Mouse (Mus musculus) testis, adult 2 months (tissue): ENCODE results near the gene Gm28042.

Experiments used
- CTCF ChIP-seq: fragments of 200-500 bp; IDR thresholded peaks from 2 replicates; pipeline ENCODE4 v1.5.1; 2012; ENCODE audit warnings: low read depth, mild to moderate bottlenecking, inconsistent platforms, low read length, moderate library complexity; ENCODE audit not compliant: control insufficient read depth, insufficient read depth, insufficient replicate concordance
- POLR2A ChIP-seq: fragments of 200-500 bp; IDR thresholded peaks from 2 replicates; pipeline ENCODE4 v1.6.1; 2012; ENCODE audit warnings: low read depth, mild to moderate bottlenecking, inconsistent platforms, low read length, moderate library complexity; ENCODE audit not compliant: control insufficient read depth

DNA sequence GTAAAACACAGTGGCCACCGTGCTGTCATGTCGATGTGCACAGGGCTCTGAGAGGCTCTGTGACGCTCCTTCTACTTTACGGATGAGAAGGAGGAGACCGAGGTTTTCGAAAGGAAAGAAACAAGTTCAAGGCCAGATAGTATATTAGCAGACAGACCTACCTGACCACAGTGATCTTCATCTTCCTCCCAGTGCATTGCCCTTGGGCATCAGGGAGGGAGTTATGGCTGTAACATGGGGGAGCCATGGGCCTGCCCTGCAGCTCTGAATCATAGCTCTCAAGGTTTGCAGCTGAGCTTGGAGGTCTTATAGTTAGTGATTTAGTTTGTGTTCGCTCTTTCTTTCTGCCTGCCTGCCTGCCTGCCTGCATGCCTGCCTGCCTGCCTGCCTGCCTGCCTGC lies 20.6 kb upstream of the Gm28042 start:
- TF ChIP-seq CTCF (no peak), POLR2A (no peak)
